Comparison of ENCODE assay signal across 15 mouse cellular contexts in the genomic region with DNA sequence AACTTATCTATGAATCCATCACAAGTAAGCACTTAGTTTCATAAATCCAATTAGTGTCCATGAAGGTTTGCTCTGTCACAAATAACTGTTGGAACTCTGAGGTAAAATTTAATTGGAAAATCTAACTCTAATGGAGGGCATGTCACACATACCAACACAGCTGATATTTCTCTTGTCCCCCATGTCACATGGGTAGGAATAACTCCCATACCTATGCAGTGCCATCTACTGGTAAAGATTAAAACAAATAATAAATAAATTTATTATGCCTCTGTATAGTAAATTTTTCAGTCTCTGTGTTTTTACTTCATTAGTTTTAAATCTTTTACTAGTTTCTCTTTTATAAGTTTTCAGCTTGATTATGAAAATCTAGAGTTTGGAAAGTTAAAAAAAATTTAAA. TPM values are rescaled to one million over a fixed set of nuclear protein-coding genes. Genes with fewer than 3 reads are reported as not detected.
"Had no signal": no experiment of that assay in that cellular context is flagged by ENCODE, and none has a peak within 500 bp of the region (broad histone marks: within the 10 kb centered on the region; RNA-seq: fewer than 3 reads in every experiment).

No protein-coding gene starts in this region.

- H3K4me2 ChIP-seq: kidney, embryonic 15.5 days; limb, embryonic 12.5 days; liver, embryonic 13.5 days; midbrain, embryonic 13.5 days had no signal

- DNase-seq: kidney, adult 18-20 months; kidney, postnatal 25 days; layer of hippocampus, adult 9-11 months; liver; liver, embryonic 13.5 days; liver, postnatal 0 days; lung, postnatal 10 days; right cerebral cortex, postnatal 25 days had no signal

- ATAC-seq: liver, postnatal 0 days; midbrain, embryonic 13.5 days had no signal

- H3K4me1 ChIP-seq: liver, embryonic 13.5 days; midbrain, embryonic 13.5 days had no signal

- H3K4me3 ChIP-seq: kidney, embryonic 15.5 days; limb, embryonic 12.5 days; liver, embryonic 13.5 days; midbrain, embryonic 13.5 days had no signal

- H3K9ac ChIP-seq: kidney, embryonic 15.5 days; limb, embryonic 12.5 days; liver, embryonic 13.5 days; liver, postnatal 0 days; midbrain, embryonic 13.5 days had no signal

- H3K27me3 ChIP-seq: kidney, embryonic 15.5 days; limb, embryonic 12.5 days; liver, embryonic 13.5 days; midbrain, embryonic 13.5 days had no signal

- H3K9me3 ChIP-seq: kidney, embryonic 15.5 days; limb, embryonic 12.5 days; liver, embryonic 13.5 days; midbrain, embryonic 13.5 days had no signal

- H3K36me3 ChIP-seq: kidney, embryonic 15.5 days; limb, embryonic 12.5 days; liver, embryonic 13.5 days; midbrain, embryonic 13.5 days had no signal

- H3K27ac ChIP-seq: kidney, embryonic 15.5 days; limb, embryonic 12.5 days; liver, embryonic 13.5 days; macrophage; midbrain, embryonic 13.5 days had no signal

RNA-seq across cellular contexts. Expression of a gene that starts 30.4 kb away (rescaled TPM):
- total RNA-seq: midbrain, postnatal 0 days had no signal
- polyA plus RNA-seq: liver, postnatal 0 days; macrophage; neural tube, embryonic 14.5 days; small intestine, adult 2 months had no signal
